Mouse (Mus musculus): ENCODE data around the gene Mmgt1. TPM values are rescaled to one million over a fixed set of nuclear protein-coding genes. Genes with fewer than 3 reads are reported as not detected.

Gene Mmgt1
- polyA plus RNA-seq, 1 experiment = 52.5 TPM

GRCm38 (mm10) chrX:56597219-56597886 lies 516 bp downstream of the Mmgt1 start:
- no peak overlapping the region for H3K27ac ChIP-seq (ENCODE audit: insufficient read depth, low read length)
- H3K4me3 ChIP-seq (ENCODE audit: insufficient read depth, low read length) = peak overlapping the region; percentile 94
- no peaks in the 10 kb centered on the region; the same call in 1 of the 2 replicates for H3K4me1 ChIP-seq (ENCODE audit: control insufficient read depth, insufficient read depth, low read length)
- TF ChIP-seq CTCF (IDR thresholded peaks at IDR 0.05; ENCODE audit: borderline replicate concordance, insufficient read depth, low read length) = peak; percentile 18; the same call in 1 of the 2 replicates
- no peak for TF ChIP-seq POLR2A (IDR thresholded peaks at IDR 0.05; ENCODE audit: low read depth, low read length)

DNA sequence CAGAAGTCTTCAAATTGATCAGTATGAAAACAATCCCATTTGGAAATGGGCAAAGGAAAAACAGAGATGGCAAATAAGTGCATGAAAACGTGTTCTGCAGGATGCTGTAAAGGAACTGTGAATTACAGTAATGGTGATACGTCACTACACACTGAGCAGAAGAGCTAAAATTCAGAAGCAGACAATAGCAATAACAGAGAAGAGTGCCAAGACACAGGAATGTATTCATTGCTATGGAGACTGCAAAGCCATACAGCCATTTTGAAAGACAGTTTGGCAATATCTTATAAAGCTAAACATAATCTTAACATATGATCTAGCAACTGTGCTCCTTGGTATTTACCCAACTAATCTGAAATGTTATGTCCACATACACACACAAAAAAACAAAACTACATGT lies 19.7 kb downstream of the Mmgt1 start:
- H3K27ac ChIP-seq (ENCODE audit: insufficient read depth, low read length) = no peak overlapping the region
- TF ChIP-seq CTCF (IDR thresholded peaks at IDR 0.05; ENCODE audit: borderline replicate concordance, insufficient read depth, low read length) (no peak), POLR2A (IDR thresholded peaks at IDR 0.05; ENCODE audit: low read depth, low read length) (no peak)
- H3K4me1 ChIP-seq (ENCODE audit: control insufficient read depth, insufficient read depth, low read length) = no peaks in the 10 kb centered on the region
- no peak overlapping the region for H3K4me3 ChIP-seq (ENCODE audit: insufficient read depth, low read length)

DNA sequence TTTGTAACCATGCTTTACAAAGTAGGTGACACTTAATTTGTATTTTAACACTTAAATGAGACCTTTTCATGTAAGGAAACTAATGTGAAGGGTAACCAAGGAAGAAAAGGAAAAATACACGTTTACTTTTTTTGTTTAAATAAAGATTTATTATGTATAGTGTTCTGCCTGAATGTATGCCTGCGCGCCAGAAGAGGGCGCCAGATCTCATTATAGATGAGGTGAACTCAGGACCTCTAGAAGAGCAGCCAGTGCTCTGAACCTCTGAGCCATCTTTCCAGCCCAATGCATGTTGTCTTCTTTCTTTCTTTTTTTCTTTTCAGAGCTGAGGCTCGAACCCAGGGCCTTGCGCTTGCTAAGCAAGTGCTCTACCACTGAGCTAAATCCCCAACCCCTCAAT lies 25.4 kb downstream of the Mmgt1 start:
- Histone ChIP-seq H3K27ac (ENCODE audit: insufficient read depth, low read length) (no peak overlapping the region), H3K4me3 (ENCODE audit: insufficient read depth, low read length) (no peak overlapping the region), H3K4me1 (ENCODE audit: control insufficient read depth, insufficient read depth, low read length) (no peaks in the 10 kb centered on the region)
- TF ChIP-seq POLR2A (IDR thresholded peaks at IDR 0.05; ENCODE audit: low read depth, low read length) (no peak), CTCF (IDR thresholded peaks at IDR 0.05; ENCODE audit: borderline replicate concordance, insufficient read depth, low read length) (no peak)

DNA sequence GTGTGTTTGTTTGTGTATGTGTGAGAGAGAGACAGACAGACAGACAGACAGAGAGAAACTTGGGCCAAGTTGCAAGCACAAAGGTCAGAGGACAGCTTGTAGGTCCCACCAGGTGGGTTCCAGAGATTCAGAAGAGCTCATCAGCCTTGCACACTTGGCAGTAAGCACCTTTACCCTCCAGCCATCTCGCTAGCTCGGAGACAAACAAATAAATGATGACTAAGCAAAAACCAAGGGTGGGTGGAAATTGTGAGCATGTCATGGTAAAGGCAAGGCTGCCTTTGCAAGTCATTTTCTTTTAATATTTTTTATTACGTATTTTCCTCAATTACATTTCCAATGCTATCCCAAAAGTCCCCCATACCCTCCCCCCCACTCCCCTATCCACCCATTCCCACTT lies 44.3 kb downstream of the Mmgt1 start:
- Histone ChIP-seq H3K4me1 (ENCODE audit: control insufficient read depth, insufficient read depth, low read length) (no peaks in the 10 kb centered on the region), H3K27ac (ENCODE audit: insufficient read depth, low read length) (no peak overlapping the region), H3K4me3 (ENCODE audit: insufficient read depth, low read length) (no peak overlapping the region)
- TF ChIP-seq CTCF (IDR thresholded peaks at IDR 0.05; ENCODE audit: borderline replicate concordance, insufficient read depth, low read length) = no peak
- TF ChIP-seq POLR2A (IDR thresholded peaks at IDR 0.05; ENCODE audit: low read depth, low read length) = no peak

- Histone ChIP-seq H3K4me3 (ENCODE audit: insufficient read depth, low read length) (no peak within 1 kb of the TSS), H3K4me1 (ENCODE audit: control insufficient read depth, insufficient read depth, low read length) (no peaks in the 10 kb centered on the region), H3K27ac (ENCODE audit: insufficient read depth, low read length) (no peak within 1 kb of the TSS)
- TF ChIP-seq POLR2A (IDR thresholded peaks at IDR 0.05; ENCODE audit: low read depth, low read length) = no peak
- TF ChIP-seq CTCF (IDR thresholded peaks at IDR 0.05; ENCODE audit: borderline replicate concordance, insufficient read depth, low read length) = no peak
Observed at GRCm38 (mm10) chrX:56549506-56549905, 48.4 kb downstream of the Mmgt1 start, which contains the start of gene Gm648. Gene Gm648, minus strand, starts transcription at chrX:56549606.

DNA sequence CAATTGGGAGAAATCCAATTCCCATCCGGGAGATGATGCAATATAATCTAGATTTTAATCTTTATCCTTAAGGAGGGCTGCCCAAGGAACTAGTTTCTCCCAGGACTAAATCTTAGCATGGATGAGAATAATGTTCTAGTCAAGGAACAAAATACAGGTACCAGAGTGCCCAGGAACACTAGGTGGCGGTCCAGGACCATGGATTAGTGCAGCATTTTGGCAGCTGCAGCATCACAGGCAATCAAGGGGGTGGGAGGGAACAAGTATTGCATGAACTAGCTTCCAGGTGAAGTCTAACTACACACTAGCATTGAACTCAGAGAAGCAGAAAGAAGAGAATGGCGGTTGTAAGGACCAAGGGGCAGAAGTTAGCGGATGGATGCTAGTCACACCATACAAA lies 60.7 kb downstream of the Mmgt1 start:
- Histone ChIP-seq H3K27ac (ENCODE audit: insufficient read depth, low read length) (no peak overlapping the region), H3K4me1 (ENCODE audit: control insufficient read depth, insufficient read depth, low read length) (no peaks in the 10 kb centered on the region), H3K4me3 (ENCODE audit: insufficient read depth, low read length) (no peak overlapping the region)
- no peak for TF ChIP-seq POLR2A (IDR thresholded peaks at IDR 0.05; ENCODE audit: low read depth, low read length)
- TF ChIP-seq CTCF (IDR thresholded peaks at IDR 0.05; ENCODE audit: borderline replicate concordance, insufficient read depth, low read length) = peak; percentile 55; the same call in 1 of the 2 replicates

Other genes starting within 250 kb of the Mmgt1 start
- 0.75 TPM in 1 of 2 replicates, not detected in the other for gene Smim10l2a, start 223.5 kb downstream of the Mmgt1 start, polyA plus RNA-seq (2011; ENCODE audit: insufficient read length, low read depth, missing spikeins)
- 3.3 and 3.9 TPM in 2 replicates for gene Gm2174, start 150.1 kb downstream of the Mmgt1 start, polyA plus RNA-seq (2011; ENCODE audit: insufficient read length, low read depth, missing spikeins)
- 10.2 and 16.1 TPM in 2 replicates for gene Ints6l, start 143.2 kb downstream of the Mmgt1 start, polyA plus RNA-seq (2011; ENCODE audit: insufficient read length, low read depth, missing spikeins)
- not detected in 2 replicates for gene Gm10477, start 73.3 kb downstream of the Mmgt1 start, polyA plus RNA-seq (2011; ENCODE audit: insufficient read length, low read depth, missing spikeins)
- not detected in 2 replicates for gene Gm648, start 48.5 kb downstream of the Mmgt1 start, polyA plus RNA-seq (2011; ENCODE audit: insufficient read length, low read depth, missing spikeins)
- 19.0 and 24.2 TPM in 2 replicates for gene Slc9a6, start 11.7 kb upstream of the Mmgt1 start, polyA plus RNA-seq (2011; ENCODE audit: insufficient read length, low read depth, missing spikeins)
- 266 and 409 TPM in 2 replicates for gene Fhl1, start 133.7 kb upstream of the Mmgt1 start, polyA plus RNA-seq (2011; ENCODE audit: insufficient read length, low read depth, missing spikeins)
- 2.7 and 2.9 TPM in 2 replicates for gene Map7d3, start 224.3 kb upstream of the Mmgt1 start, polyA plus RNA-seq (2011; ENCODE audit: insufficient read length, low read depth, missing spikeins)

Measured in embryonic fibroblast, embryonic 13.5 days (primary cell).